Comparison of ENCODE assay signal across 23 mouse cellular contexts in genomic region chr9:84031406-84031805, GRCm38 (mm10).
DNase-seq lines count a peak whose midpoint lies in the region; ATAC-seq and TF ChIP-seq lines count a peak whose summit lies in the region.
"Had no signal": no experiment of that assay in that cellular context is flagged by ENCODE, and none has a peak within 500 bp of the region (broad histone marks: within the 10 kb centered on the region; RNA-seq: fewer than 3 reads in every experiment).

No protein-coding gene starts in this region.

- H3K4me3 ChIP-seq in neural tube, embryonic 11.5 days (ENCODE audit: low read depth, low read length): no peak overlapping the region
- no peak overlapping the region for H3K4me3 ChIP-seq in neural tube, embryonic 15.5 days (replicated peaks)
- H3K4me3 ChIP-seq in cerebellum, adult 2 months (replicated peaks; ENCODE audit: insufficient read depth, low read depth, low read length): no peak overlapping the region
- H3K4me3 ChIP-seq: embryonic facial prominence, embryonic 10.5 days; embryonic facial prominence, embryonic 12.5 days; forebrain, embryonic 13.5 days; forebrain, embryonic 15.5 days had no signal

- peak; percentile 66 for DNase-seq in heart, adult 11 months
- no peak for DNase-seq in heart, postnatal 4 days
- no peak for DNase-seq in neural tube, embryonic 11.5 days (ENCODE audit: low spot score)
- DNase-seq in brain, adult 2 months (ENCODE audit: low read depth, low spot score): peak; percentile 31
- no peak for DNase-seq in cerebellum, adult 2 months
- DNase-seq: adrenal gland, adult 8-10 months; adrenal gland, postnatal 14 days; adrenal gland, postnatal 36 days; B cell, adult 2 months; cerebellum, adult 11 months; cerebellum, adult 18-20 months; cerebellum, adult 9-10 months; cerebellum, postnatal 10 days; cerebellum, postnatal 25 days; forebrain, postnatal 0 days had no signal

- no peaks in the 10 kb centered on the region for H3K27me3 ChIP-seq in neural tube, embryonic 11.5 days (ENCODE audit: control insufficient read depth, insufficient read depth, low read length)
- H3K27me3 ChIP-seq in neural tube, embryonic 15.5 days (replicated peaks): no peaks in the 10 kb centered on the region
- no peaks in the 10 kb centered on the region for H3K27me3 ChIP-seq in cerebellum, adult 2 months (ENCODE audit: control insufficient read depth, insufficient read depth, low read length)
- H3K27me3 ChIP-seq: CH12.LX; embryonic facial prominence, embryonic 12.5 days; forebrain, embryonic 13.5 days; forebrain, embryonic 15.5 days; Patski had no signal

- TF ChIP-seq CTCF in cerebellum, adult 2 months (IDR thresholded peaks at IDR 0.05; ENCODE audit: borderline replicate concordance, insufficient read depth, low read depth, low read length): no peak

- WGBS in neural tube, embryonic 11.5 days: 85% methylated on average over 6 of the region's 6 CpGs
- 84% methylated on average over 6 of the region's 6 CpGs for WGBS in neural tube, embryonic 15.5 days
- 93% methylated on average over 6 of the region's 6 CpGs for WGBS in cerebellum, adult 2 months

- no peaks in the 10 kb centered on the region for H3K9me3 ChIP-seq in neural tube, embryonic 11.5 days (ENCODE audit: control insufficient read depth, low read length)
- no peaks in the 10 kb centered on the region for H3K9me3 ChIP-seq in neural tube, embryonic 15.5 days (replicated peaks)
- H3K9me3 ChIP-seq: embryonic facial prominence, embryonic 10.5 days; embryonic facial prominence, embryonic 12.5 days; forebrain, embryonic 13.5 days; forebrain, embryonic 15.5 days; G1E had no signal

- H3K4me1 ChIP-seq in neural tube, embryonic 11.5 days (ENCODE audit: control insufficient read depth, insufficient read depth, low read length): no peaks in the 10 kb centered on the region
- peaks cover 26% of the 10 kb centered on the region for H3K4me1 ChIP-seq in neural tube, embryonic 15.5 days
- H3K4me1 ChIP-seq in cerebellum, adult 2 months (ENCODE audit: control insufficient read depth, insufficient read depth, low read length): peaks cover 2% of the 10 kb centered on the region; the same call in 1 of the 2 replicates

- H3K27ac ChIP-seq in neural tube, embryonic 11.5 days (ENCODE audit: low read depth, low read length): 0 out of 2 replicates have a peak overlapping the region, but pooled peaks have one; percentile 27
- H3K27ac ChIP-seq in neural tube, embryonic 15.5 days (replicated peaks): no peak overlapping the region
- no peak overlapping the region for H3K27ac ChIP-seq in cerebellum, adult 2 months (ENCODE audit: insufficient read depth, low read length)
- H3K27ac ChIP-seq: embryonic facial prominence, embryonic 10.5 days; embryonic facial prominence, embryonic 12.5 days; forebrain, embryonic 15.5 days had no signal

- TF ChIP-seq POLR2A in cerebellum, adult 2 months (IDR thresholded peaks at IDR 0.05; ENCODE audit: borderline replicate concordance, insufficient read depth, low read length): no peak

- no peak overlapping the region for H3K4me2 ChIP-seq in neural tube, embryonic 11.5 days (ENCODE audit: low read depth)
- no peak overlapping the region for H3K4me2 ChIP-seq in neural tube, embryonic 15.5 days
- H3K4me2 ChIP-seq: embryonic facial prominence, embryonic 12.5 days; forebrain, embryonic 13.5 days; forebrain, embryonic 15.5 days had no signal

- H3K36me3 ChIP-seq in neural tube, embryonic 11.5 days (ENCODE audit: control insufficient read depth, insufficient read depth, low read length): no peaks in the 10 kb centered on the region
- H3K36me3 ChIP-seq in neural tube, embryonic 15.5 days: no peaks in the 10 kb centered on the region
- H3K36me3 ChIP-seq: embryonic facial prominence, embryonic 10.5 days; embryonic facial prominence, embryonic 12.5 days; forebrain, embryonic 15.5 days had no signal

- no peak overlapping the region for H3K9ac ChIP-seq in neural tube, embryonic 11.5 days (ENCODE audit: low read length)
- H3K9ac ChIP-seq in neural tube, embryonic 15.5 days (replicated peaks): no peak overlapping the region
- H3K9ac ChIP-seq: embryonic facial prominence, embryonic 12.5 days; forebrain, embryonic 13.5 days; forebrain, embryonic 15.5 days; forebrain, postnatal 0 days had no signal

- no peak for ATAC-seq in neural tube, embryonic 11.5 days (ENCODE audit: insufficient read depth, low FRiP score, low TSS enrichment)
- no peak for ATAC-seq in neural tube, embryonic 15.5 days (ENCODE audit: low FRiP score)
- ATAC-seq: forebrain, embryonic 13.5 days; forebrain, embryonic 15.5 days; forebrain, postnatal 0 days; Patski had no signal

Comparison
In these comparisons a context has a peak if more than half of its experiments do, and no peak if none do; other contexts are left out.
1. DNase-seq: peak in heart, adult 11 months (single experiment) and brain, adult 2 months (single experiment); none in heart, postnatal 4 days (single experiment), neural tube, embryonic 11.5 days (single experiment) and cerebellum, adult 2 months (0 of 2).